Mouse (Mus musculus) limb, embryonic 14.5 days (tissue): ENCODE measurements around the gene Gjd3. TPM values are rescaled to one million over a fixed set of nuclear protein-coding genes. Genes with fewer than 3 reads are reported as not detected.

Source experiments
- ATAC-seq: fragments of 200-750 bp; cut with Nextera tagmentation; 2 replicates; pipeline ENCODE4 v1.8.0; 2017; ENCODE audit warnings: low read depth, moderate number of reproducible peaks, moderate TSS enrichment; ENCODE audit not compliant: low FRiP score
- DNase-seq: peaks from one replicate; pipeline ENCODE4 v3.0.0-alpha.2; 2015; ENCODE audit warnings: low spot score
- H3K27ac ChIP-seq: fragments of 300-500 bp; sonication (generic); replicated peaks from 2 replicates; pipeline ENCODE4 v1.5.1; 2014; ENCODE audit warnings: low read depth, mild to moderate bottlenecking, low read length, moderate library complexity, mixed read lengths
- H3K27me3 ChIP-seq: fragments of 300-500 bp; sonication (generic); 2 replicates; pipeline ENCODE4 v1.6.1; 2014; ENCODE audit warnings: low read length, mixed read lengths; ENCODE audit not compliant: control insufficient read depth, insufficient read depth
- H3K36me3 ChIP-seq: fragments of 300-500 bp; sonication (generic); 2 replicates; pipeline ENCODE4 v1.6.1; 2014; ENCODE audit warnings: mild to moderate bottlenecking, low read length, moderate library complexity, mixed read lengths; ENCODE audit not compliant: control insufficient read depth, insufficient read depth
- H3K4me1 ChIP-seq: fragments of 300-500 bp; sonication (generic); 2 replicates; pipeline ENCODE4 v1.6.1; 2014; ENCODE audit warnings: antibody characterized with exemption, low read length, mixed read lengths; ENCODE audit not compliant: control insufficient read depth, insufficient read depth
- H3K4me2 ChIP-seq: fragments of 300-500 bp; sonication (generic); replicated peaks from 2 replicates; pipeline ENCODE4 v1.6.1; 2014; ENCODE audit warnings: low read depth, mild to moderate bottlenecking, low read length, moderate library complexity; ENCODE audit not compliant: severe bottlenecking
- H3K4me3 ChIP-seq: fragments of 300-500 bp; sonication (generic); replicated peaks from 2 replicates; pipeline ENCODE4 v1.5.1; 2014; ENCODE audit warnings: low read length
- H3K9ac ChIP-seq: fragments of 300-500 bp; sonication (generic); 2 replicates; pipeline ENCODE4 v1.6.1; 2014; ENCODE audit warnings: mild to moderate bottlenecking, low read depth, low read length, moderate library complexity; ENCODE audit not compliant: severe bottlenecking
- H3K9me3 ChIP-seq: fragments of 300-500 bp; sonication (generic); 2 replicates; pipeline ENCODE4 v1.6.1; 2016; ENCODE audit warnings: low read length; ENCODE audit not compliant: control insufficient read depth
- POLR2A ChIP-seq: fragments of 200-500 bp; IDR thresholded peaks from 2 replicates; pipeline ENCODE4 v1.8.0; 2012; ENCODE audit warnings: inconsistent platforms, mild to moderate bottlenecking, moderate library complexity, borderline replicate concordance; ENCODE audit not compliant: insufficient read depth, insufficient read length; ENCODE audit errors: extremely low read depth
- WGBS: fragments of 180-500 bp; shearing (Covaris S2); extraction: QIAGEN DNeasy Blood & Tissue Kit; methylation state at CpG from one replicate; pipeline ENCODE4 v1.1.7; 2014; 5-methylcytosine and 5-hydroxymethylcytosine counted together
- polyA plus RNA-seq, 2 experiments: library from polyadenylated mRNA; depleted of rRNA in 1 of 2; stranded (reverse) in 1 of 2; unstranded in 1 of 2; fragments of >200 nt; fragmentation: Nextera tagmentation in 1 of 2; extraction: Ambion mirVana in 1 of 2; gene quantifications; 2 replicates each; pipeline versions ENCODE4 v1.2.1 to v1.2.3; 2012 to 2014

Gjd3 gene
- 1.3 and 2.2 TPM in 2 replicates for polyA plus RNA-seq (2012; rRNA removed)
- polyA plus RNA-seq (2014; fragmentation: Nextera tagmentation; extraction: Ambion mirVana): 0.41 and 0.45 TPM in 2 replicates

- H3K4me2 ChIP-seq: peak within 1 kb of the TSS; percentile 94
- H3K27ac ChIP-seq: no peak within 1 kb of the TSS; the same call in 1 of the 2 replicates
- WGBS: 1% methylated on average over 22 of the region's 28 CpGs
- DNase-seq: no peak
- no peaks in the 10 kb centered on the region for H3K27me3 ChIP-seq
- ATAC-seq: peak; percentile 20; the same call in 1 of the 2 replicates
- no peaks in the 10 kb centered on the region for H3K9me3 ChIP-seq
- peak within 1 kb of the TSS; percentile 54 for H3K4me3 ChIP-seq
- H3K36me3 ChIP-seq: no peaks in the 10 kb centered on the region
- H3K4me1 ChIP-seq: peaks cover 11% of the 10 kb centered on the region; the same call in 1 of the 2 replicates
- peak within 1 kb of the TSS; percentile 48 for H3K9ac ChIP-seq
- 0 out of 2 replicates have a peak, but pooled peaks have one; percentile 3 for TF ChIP-seq POLR2A
These were observed at the start of gene Gjd3 for GRCm38 (mm10) chr11:98982773-98983133. TSS of gene Gjd3 (minus strand) at chr11:98983016.

DNA sequence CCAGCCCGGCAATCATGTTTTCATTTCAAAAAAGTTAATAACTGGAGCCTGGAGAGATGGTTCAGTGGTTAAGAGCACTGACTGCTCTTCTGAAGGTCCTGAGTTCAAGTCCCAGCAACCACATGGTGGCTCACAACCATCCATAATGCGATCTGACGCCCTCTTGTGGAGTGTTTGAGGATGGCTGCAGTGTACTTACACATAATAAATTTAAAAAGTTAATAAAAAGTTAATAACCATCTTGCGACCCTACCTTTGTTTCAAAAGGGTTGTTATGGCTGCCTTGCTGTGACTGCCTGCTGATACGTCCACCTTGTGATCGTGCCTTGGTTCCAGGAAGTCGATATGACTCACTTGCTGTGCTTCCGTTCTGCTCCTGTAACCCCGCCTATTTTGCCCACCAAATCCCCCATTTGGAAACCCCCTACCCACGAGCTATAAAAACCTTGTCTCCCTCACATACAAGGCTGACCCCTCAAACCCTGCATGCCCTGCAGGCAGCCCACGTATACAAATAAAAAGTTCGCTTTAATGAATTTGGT, 44.2 kb upstream of the Gjd3 start:
- Histone ChIP-seq H3K4me3 (no peak overlapping the region), H3K27me3 (no peaks in the 10 kb centered on the region), H3K9me3 (no peaks in the 10 kb centered on the region), H3K36me3 (peaks cover 6% of the 10 kb centered on the region), H3K4me1 (peaks cover 3% of the 10 kb centered on the region; the same call in 1 of the 2 replicates), H3K4me2 (no peak overlapping the region), H3K27ac (no peak overlapping the region), H3K9ac (no peak overlapping the region)
- ATAC-seq (no peak), DNase-seq (no peak)
- TF ChIP-seq POLR2A: no peak
- WGBS: 69% methylated on average over 12 of the region's 12 CpGs

- Histone ChIP-seq H3K27me3 (no peaks in the 10 kb centered on the region), H3K9me3 (no peaks in the 10 kb centered on the region), H3K4me1 (peaks cover 3% of the 10 kb centered on the region; the same call in 1 of the 2 replicates), H3K27ac (no peak overlapping the region), H3K4me2 (no peak overlapping the region), H3K9ac (no peak overlapping the region), H3K4me3 (no peak overlapping the region), H3K36me3 (peaks cover 13% of the 10 kb centered on the region)
- DNase-seq: no peak
- TF ChIP-seq POLR2A: no peak
- ATAC-seq: no peak
- 87% methylated on average over 6 of the region's 6 CpGs for WGBS
These were observed 43.1 kb upstream of the Gjd3 start for GRCm38 (mm10) chr11:99025878-99026277.

GRCm38 (mm10) chr11:99024468-99025134, 41.8 kb upstream of the Gjd3 start:
- WGBS: 47% methylated on average over 18 of the region's 18 CpGs
- H3K27ac ChIP-seq: peak overlapping the region; percentile 61; the same call in 1 of the 2 replicates
- no peaks in the 10 kb centered on the region for H3K9me3 ChIP-seq
- H3K36me3 ChIP-seq: peaks cover 24% of the 10 kb centered on the region
- H3K27me3 ChIP-seq: no peaks in the 10 kb centered on the region
- peak overlapping the region; percentile 69 for H3K4me3 ChIP-seq
- ATAC-seq (peak; percentile 11), DNase-seq (peak; percentile 21)
- TF ChIP-seq POLR2A: no peak
- H3K4me1 ChIP-seq: peaks cover 5% of the 10 kb centered on the region; the same call in 1 of the 2 replicates
- H3K4me2 ChIP-seq: peak overlapping the region; percentile 49
- peak overlapping the region; percentile 34; the same call in 1 of the 2 replicates for H3K9ac ChIP-seq
